Mouse (Mus musculus) liver, adult 2 months (tissue): Measurements from ENCODE around the gene Stpg4. TPM values are rescaled to one million over a fixed set of nuclear protein-coding genes. Genes with fewer than 3 reads are reported as not detected.

Experiments used
- DNase-seq: peaks from one replicate; pipeline ENCODE4 v3.0.0-alpha.2; 2011; ENCODE audit warnings: low read depth, low spot score; ENCODE audit errors: extremely low read depth
- H3K27ac ChIP-seq: fragments of 200-500 bp; replicated peaks from 2 replicates; pipeline ENCODE4 v1.5.1; 2012; ENCODE audit warnings: low read depth, mild to moderate bottlenecking, control low read depth, inconsistent platforms, low read length; ENCODE audit not compliant: insufficient read depth
- H3K27me3 ChIP-seq: fragments of 200-500 bp; 2 replicates; pipeline ENCODE4 v1.6.1; 2012; ENCODE audit warnings: mild to moderate bottlenecking, moderate library complexity, low read length, inconsistent platforms; ENCODE audit not compliant: control insufficient read depth, insufficient read depth
- H3K36me3 ChIP-seq: fragments of 200-500 bp; 2 replicates; pipeline ENCODE4 v1.6.1; 2012; ENCODE audit warnings: low read length, inconsistent platforms; ENCODE audit not compliant: control insufficient read depth, insufficient read depth
- H3K4me1 ChIP-seq: fragments of 200-500 bp; 2 replicates; pipeline ENCODE4 v1.6.1; 2011; ENCODE audit warnings: low read length; ENCODE audit not compliant: control insufficient read depth, insufficient read depth
- H3K4me3 ChIP-seq: fragments of 200-500 bp; 2 replicates; pipeline ENCODE4 v1.5.1; 2011; ENCODE audit warnings: low read depth, mild to moderate bottlenecking, control low read depth, low read length, moderate library complexity; ENCODE audit not compliant: insufficient read depth
- H3K79me2 ChIP-seq: fragments of 200-500 bp; 2 replicates; pipeline ENCODE4 v1.6.1; 2012; ENCODE audit warnings: inconsistent platforms, mild to moderate bottlenecking, low read length, moderate library complexity; ENCODE audit not compliant: control insufficient read depth, insufficient read depth
- H3K9ac ChIP-seq: fragments of 200-500 bp; 2 replicates; pipeline ENCODE4 v1.6.1; 2012; ENCODE audit warnings: low read depth, mild to moderate bottlenecking, control low read depth, inconsistent platforms, low read length
- CTCF ChIP-seq: fragments of 200-500 bp; IDR thresholded peaks from 2 replicates; pipeline ENCODE4 v1.5.1; 2011; ENCODE audit warnings: low read depth, low read length, control low read depth
- POLR2A ChIP-seq: fragments of 200-500 bp; IDR thresholded peaks from 2 replicates; pipeline ENCODE4 v1.6.1; 2011; ENCODE audit warnings: low read length, control low read depth; ENCODE audit not compliant: insufficient read depth; ENCODE audit errors: extremely low read depth
- WGBS: fragments of 180-500 bp; shearing (Covaris S2); methylation state at CpG from one replicate; pipeline ENCODE4 v1.1.7; 2018; 5-methylcytosine and 5-hydroxymethylcytosine counted together
- polyA plus RNA-seq: library from polyadenylated mRNA; depleted of rRNA; stranded (reverse); fragments of >200 nt; gene quantifications from 2 replicates; pipeline ENCODE4 v1.2.3, GENCODE M21; 2012
- total RNA-seq: library from RNA; depleted of rRNA; stranded (reverse); fragments of >200 nt; gene quantifications from 2 replicates; pipeline ENCODE4 v1.2.3, GENCODE M21; 2014

The Stpg4 gene
- total and polyA plus RNA-seq, 2 experiments = not detected

DNA sequence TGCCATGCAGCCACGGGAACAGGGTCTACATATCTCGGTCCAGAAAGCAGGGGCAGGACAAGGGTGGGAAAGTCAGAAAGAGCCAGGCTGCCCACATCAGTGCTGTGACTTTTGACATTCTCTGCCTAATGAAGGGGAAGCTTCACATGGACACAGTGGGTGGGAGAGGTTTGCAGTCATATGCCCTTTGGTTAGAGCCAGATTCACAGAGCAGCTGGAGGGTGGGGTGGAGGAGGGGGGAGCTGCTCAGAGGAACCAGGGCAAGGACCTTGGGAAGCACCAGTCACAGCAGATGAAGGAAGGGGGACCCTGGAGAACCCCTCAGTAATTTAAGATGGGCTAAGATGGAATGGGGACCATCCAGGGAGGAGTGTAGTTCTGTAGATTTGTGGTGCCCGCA lies 41.7 kb downstream of the Stpg4 start:
- Histone ChIP-seq H3K36me3 (no peaks in the 10 kb centered on the region), H3K9ac (no peak overlapping the region), H3K79me2 (no peaks in the 10 kb centered on the region), H3K27ac (no peak overlapping the region), H3K27me3 (no peaks in the 10 kb centered on the region), H3K4me3 (no peak overlapping the region), H3K4me1 (no peaks in the 10 kb centered on the region)
- TF ChIP-seq CTCF (no peak), POLR2A (no peak)
- WGBS = 72% methylated on average over 3 of the region's 3 CpGs
- DNase-seq = no peak

DNA sequence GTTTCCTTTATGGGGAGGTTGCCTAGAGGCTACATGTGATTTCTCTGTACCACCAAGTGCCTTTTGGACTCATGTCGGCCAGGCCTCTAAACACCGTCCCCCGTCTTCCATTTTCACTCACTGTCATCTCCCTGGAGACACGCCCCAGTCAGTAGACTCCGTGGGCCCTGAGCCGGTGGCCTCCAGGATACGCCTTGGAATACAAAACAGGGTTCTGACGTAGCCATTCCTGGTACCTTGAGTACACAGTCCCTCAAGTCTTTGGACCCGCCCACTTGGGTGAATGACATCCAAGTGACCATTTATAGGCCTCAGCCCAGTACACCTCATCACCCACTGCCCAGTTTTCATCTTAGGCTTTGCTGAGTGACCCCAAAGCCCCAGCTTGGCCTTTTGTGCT lies 46.9 kb downstream of the Stpg4 start:
- Histone ChIP-seq H3K79me2 (no peaks in the 10 kb centered on the region), H3K36me3 (no peaks in the 10 kb centered on the region), H3K4me3 (no peak overlapping the region), H3K9ac (no peak overlapping the region), H3K27ac (no peak overlapping the region), H3K27me3 (no peaks in the 10 kb centered on the region), H3K4me1 (peaks cover 12% of the 10 kb centered on the region)
- DNase-seq = no peak
- WGBS = 92% methylated on average over 9 of the region's 9 CpGs
- TF ChIP-seq POLR2A (no peak), CTCF (no peak)

DNA sequence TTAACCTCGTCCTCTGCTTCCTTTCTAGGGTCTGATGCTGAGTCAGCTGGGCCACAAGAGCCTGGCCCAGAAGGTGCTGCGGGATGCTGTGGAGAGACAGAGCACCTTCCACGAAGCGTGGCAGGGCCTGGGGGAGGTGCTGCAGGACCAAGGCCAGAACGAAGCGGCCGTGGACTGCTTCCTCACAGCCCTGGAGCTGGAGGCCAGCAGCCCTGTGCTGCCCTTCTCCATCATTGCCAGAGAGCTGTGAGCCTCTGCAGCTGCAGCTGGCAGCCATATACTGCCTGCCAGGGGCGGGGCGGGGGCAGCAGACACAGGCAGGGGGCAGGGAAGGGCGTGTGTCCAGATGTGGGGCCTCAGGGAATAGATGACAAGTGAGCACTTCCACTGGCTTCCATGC lies 47.7 kb downstream of the Stpg4 start:
- no peak overlapping the region for H3K9ac ChIP-seq
- H3K36me3 ChIP-seq = no peaks in the 10 kb centered on the region
- H3K4me3 ChIP-seq = no peak overlapping the region
- no peaks in the 10 kb centered on the region for H3K79me2 ChIP-seq
- H3K27ac ChIP-seq = no peak overlapping the region
- no peaks in the 10 kb centered on the region for H3K27me3 ChIP-seq
- DNase-seq = no peak
- H3K4me1 ChIP-seq = peaks cover 12% of the 10 kb centered on the region
- TF ChIP-seq CTCF = no peak
- no peak for TF ChIP-seq POLR2A
- WGBS = 90% methylated on average over 9 of the region's 10 CpGs

DNA sequence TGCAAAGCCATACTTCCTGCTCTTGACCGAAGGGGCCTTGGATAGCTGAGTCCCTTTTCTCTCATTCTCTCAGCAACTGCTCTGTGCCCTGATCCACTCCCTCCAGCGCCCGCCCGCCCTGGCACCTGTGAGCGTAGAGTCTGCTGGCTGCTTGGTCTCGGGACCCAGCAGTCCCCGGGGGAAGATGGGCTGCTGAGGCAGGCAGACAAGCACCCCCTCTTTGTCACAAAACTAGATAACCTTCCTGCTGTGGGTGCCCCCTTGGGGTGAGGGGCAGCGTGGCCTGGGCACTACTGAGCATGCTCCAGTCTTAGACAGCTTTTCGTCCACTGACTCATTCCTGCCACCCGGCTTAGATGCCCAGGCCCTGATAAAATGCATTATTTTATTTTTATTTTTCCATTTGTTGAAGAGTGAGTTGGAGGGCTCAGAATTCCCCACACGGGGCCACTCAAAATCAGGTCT lies 48.3 kb downstream of the Stpg4 start:
- Histone ChIP-seq H3K9ac (no peak overlapping the region), H3K36me3 (no peaks in the 10 kb centered on the region), H3K79me2 (no peaks in the 10 kb centered on the region), H3K4me1 (peaks cover 12% of the 10 kb centered on the region), H3K4me3 (no peak overlapping the region), H3K27me3 (no peaks in the 10 kb centered on the region), H3K27ac (no peak overlapping the region)
- DNase-seq = no peak
- TF ChIP-seq POLR2A (no peak), CTCF (no peak)
- 87% methylated on average over 11 of the region's 11 CpGs for WGBS

DNA sequence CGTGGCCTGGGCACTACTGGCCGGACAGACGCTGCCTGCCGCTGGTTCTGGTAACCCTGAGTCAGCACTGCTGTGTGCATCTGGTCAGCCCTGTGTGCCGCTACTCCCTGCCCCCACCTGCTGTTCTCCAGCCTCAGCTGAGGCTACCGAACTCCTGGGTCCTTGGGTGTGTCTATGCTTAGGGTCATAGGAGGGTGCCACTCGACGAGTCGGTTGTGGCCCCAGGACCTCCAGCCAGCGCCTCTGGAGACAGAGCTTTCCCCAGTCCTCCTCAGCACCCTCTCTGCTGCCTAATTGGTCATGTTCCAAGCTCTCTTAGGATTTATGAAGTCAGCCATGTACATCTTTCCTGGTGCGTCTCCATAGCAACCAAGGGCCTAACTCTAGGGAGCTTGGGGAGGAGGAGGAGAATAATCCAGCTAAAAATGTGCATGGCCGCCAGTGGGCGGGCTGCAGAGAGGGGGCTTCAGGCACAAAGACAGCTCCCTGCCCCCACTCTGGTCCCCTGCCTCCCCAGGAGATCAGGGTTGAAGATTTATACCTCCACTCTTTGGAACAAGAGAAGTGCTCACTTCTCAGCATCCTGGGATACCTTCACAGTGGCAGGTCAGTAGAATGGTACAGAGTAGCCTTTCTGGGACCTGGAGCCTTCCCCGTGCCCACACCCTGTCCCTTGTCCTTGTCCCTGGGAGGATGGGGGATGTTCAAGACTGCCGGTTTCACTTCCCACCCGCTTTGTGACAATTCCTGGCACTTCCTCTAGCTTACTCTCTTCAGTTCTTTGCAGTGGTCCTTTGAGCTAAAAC lies 49.0 kb downstream of the Stpg4 start:
- Histone ChIP-seq H3K36me3 (no peaks in the 10 kb centered on the region), H3K79me2 (no peaks in the 10 kb centered on the region), H3K27me3 (no peaks in the 10 kb centered on the region), H3K4me3 (no peak overlapping the region), H3K9ac (no peak overlapping the region), H3K4me1 (peaks cover 12% of the 10 kb centered on the region), H3K27ac (no peak overlapping the region)
- TF ChIP-seq POLR2A (no peak), CTCF (no peak)
- 81% methylated on average over 16 of the region's 16 CpGs for WGBS
- DNase-seq = peak; percentile 20

DNA sequence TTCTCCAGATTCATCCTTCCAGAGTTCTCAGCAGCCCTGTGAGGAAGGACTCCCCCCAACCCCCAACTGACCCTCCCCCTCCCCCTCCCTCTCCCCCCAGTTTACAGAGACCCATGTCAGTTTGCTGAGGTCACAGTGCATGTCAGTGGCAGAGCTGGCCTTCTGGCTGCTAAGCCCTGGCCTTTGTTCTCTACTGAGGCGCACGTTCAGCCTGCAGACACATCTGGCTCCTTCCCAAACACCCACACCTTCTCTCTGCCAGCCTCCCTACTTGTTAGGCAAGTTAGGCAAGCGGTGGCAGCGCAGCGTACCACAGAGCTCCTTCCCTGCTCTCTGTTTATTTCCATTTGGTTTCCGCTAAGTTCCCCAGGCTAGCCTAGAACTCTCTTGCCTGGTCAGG lies 50.0 kb downstream of the Stpg4 start:
- Histone ChIP-seq H3K27ac (no peak overlapping the region), H3K4me1 (peaks cover 12% of the 10 kb centered on the region)
- WGBS = 21% methylated on average over 6 of the region's 6 CpGs

More for the DNA sequence above, 50.0 kb downstream of the Stpg4 start:
- DNase-seq = peak; percentile 92
- H3K79me2 ChIP-seq = no peaks in the 10 kb centered on the region
- no peaks in the 10 kb centered on the region for H3K36me3 ChIP-seq
- H3K4me3 ChIP-seq = no peak overlapping the region
- H3K9ac ChIP-seq = no peak overlapping the region
- no peak for TF ChIP-seq POLR2A
- TF ChIP-seq CTCF = no peak
- no peaks in the 10 kb centered on the region for H3K27me3 ChIP-seq
